Mouse (Mus musculus): ENCODE data around the gene Strn3.
"Not testable (repeated sequence)": the region's sequence is repeated elsewhere in the genome, so short reads cannot be mapped to it uniquely, and the experiment has no call there.

Strn3 gene

DNA sequence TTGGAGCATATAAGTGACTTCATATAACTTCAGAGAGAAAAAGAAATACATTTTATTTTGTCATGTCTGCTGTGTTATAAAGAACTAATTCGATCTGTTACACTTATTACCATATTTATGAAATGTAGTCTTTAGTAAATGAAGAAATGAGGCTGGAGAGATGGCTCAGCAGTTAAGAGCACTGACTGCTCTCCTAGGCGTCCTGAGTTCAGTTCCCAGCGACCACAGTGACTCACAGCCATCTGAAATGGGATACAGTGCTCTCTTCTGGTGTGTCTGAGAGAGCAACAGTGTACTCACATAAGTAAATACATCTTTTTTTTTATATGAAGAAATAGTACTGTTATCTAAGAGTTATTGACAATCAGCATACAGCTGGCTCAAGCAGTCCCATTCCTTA is 1.7 kb upstream of the Strn3 start:
- no peak for DNase-seq (ENCODE audit: low read depth, low spot score)

DNA sequence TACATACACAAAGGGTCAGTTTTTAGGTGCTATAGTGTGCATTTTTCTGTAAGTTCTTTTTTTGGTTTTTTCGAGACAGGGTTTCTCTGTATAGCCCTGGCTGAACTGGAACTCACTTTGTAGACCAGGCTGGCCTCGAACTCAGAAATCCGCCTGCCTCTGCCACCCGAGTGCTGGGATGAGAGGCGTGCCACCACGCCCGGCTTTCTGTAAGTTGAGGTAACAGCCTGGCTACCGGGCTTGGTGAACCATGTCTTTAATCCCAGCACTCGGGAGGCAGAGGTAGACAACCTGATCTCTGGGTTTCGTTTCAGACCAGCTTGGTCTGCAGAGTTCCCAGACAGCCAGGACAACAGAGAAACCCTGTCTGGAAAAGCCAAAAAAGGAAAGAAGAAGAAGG is 1.2 kb upstream of the Strn3 start:
- not testable (repeated sequence) for DNase-seq (ENCODE audit: low read depth, low spot score)

DNA sequence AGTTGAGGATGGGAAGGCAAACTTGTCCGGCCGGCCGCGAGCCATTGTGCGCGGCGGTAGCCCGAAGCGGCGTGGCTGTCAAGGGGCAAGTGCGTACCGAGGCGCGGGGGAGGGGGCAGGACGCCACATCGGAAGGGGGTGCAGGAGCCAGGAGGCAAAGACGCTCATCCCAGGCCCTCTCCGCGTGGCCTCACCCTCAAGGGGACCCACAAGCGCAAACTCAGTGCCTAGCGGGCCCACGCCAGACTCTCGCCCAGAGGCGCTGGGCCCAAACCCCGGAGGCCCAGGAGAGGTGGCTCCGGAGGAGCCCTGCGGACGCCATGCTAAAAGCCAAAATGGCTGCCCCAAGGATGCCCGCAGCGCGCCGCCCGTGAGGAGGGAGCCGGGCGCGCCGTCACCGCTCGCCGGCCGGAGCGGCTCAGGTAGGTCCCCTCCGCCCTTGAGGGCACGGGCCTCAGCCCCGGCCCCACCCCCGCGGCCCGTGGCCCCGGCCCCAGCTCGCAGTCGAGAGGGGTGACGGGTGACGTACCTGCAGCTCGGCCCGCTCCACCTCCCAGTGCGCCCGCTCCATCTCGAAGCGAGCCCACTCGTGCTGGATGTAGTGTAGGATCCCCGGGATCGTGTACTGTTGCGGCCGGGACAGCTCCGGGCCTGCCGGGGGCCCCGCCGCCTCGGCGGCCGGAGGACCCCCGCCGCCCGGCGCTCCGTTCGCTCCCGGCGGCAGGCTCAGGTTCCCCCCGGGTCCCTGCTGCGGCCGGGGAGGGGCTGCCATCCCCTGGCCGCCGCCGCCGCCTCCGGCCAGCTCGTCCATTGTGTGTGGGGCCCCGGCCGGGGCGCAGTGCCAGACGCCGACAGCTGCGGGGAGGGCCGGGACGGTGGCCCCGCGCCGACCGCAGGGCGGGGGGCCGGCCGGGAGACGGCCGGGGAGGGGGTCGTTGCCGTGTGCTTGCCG is 528 bp downstream of the Strn3 start, which contains the start of gene Ap4s1:
Gene Ap4s1, plus strand, starts transcription at position 141 of the 952 bp plus-strand sequence.
- peak; percentile 60 for DNase-seq (ENCODE audit: low read depth, low spot score)

DNA sequence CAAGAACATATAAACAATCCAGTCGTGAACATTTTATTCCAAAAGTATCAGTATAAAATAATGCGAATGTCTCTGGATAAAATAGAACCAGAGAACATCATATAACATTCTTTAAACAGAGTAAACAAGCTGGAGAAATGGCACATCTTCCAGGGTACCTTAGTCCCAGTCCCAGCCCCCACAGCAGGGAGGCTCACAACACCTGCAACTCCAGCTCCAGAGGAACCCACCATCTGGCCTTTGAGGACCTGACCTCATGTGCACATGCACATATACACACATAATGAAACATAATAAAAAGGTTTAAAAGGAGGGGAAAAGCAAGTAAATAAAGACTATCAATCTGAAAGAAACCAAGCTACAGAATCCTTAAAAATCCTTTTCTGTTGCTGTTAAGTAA is 3.2 kb downstream of the Strn3 start:
- no peak for DNase-seq (ENCODE audit: low read depth, low spot score)

DNA sequence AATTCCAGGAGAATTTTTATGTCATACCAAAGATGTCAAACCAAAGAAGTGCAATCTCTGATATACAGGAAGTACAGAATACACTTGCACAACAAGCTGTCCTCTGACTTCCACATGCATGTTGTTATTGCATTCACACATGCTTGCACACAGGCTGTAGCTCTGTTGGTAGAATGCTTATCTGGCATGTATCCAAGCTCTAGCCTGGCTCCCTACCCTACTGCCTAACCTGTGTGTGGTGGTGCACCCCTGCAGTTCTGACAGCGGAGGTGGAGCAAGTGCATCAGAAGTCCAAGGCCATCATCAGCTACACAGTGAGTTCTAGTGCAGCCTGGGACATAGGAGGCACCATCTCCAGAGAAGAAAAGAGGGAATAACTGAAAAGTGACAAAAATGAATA is 12.9 kb downstream of the Strn3 start:
- no peak for DNase-seq (ENCODE audit: low read depth, low spot score)

DNA sequence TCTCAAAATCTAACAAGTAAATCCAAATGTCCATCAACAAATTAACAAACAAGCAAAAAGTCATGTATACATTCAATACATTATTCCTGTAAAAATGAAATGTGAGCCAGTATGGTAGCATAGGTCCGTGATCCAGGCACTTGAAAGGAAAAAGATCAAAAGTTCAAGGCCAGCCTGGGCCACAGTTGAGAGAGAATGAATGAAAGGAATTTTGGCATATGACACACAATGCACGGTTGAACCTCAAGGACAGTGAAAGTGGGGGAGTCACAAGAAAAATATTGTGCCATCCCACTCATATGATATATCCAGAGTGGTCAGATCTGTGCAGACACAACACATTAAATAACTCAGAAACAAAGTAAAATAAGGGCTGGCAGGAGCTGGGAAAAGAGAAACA is 15.3 kb downstream of the Strn3 start:
- DNase-seq (ENCODE audit: low read depth, low spot score): no peak

DNA sequence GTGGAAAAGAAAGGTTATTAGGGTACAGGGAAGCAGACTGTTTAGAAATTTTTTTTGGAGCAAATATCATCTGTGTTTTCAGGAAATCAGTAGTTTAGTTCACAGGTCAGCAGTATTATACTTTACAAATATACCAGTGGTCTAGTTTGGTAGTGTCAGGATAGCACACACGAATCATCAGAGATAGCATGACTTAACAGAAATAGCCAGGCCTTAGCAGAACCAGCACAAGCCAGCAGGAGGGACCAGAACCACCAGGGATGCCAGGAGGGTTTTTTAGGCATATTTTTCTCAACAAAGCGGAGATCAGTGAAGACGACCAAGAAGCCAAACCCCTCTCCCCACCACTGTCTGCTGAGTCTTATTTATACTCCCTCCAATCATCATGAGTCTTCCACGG is 18.4 kb downstream of the Strn3 start:
- no peak for DNase-seq (ENCODE audit: low read depth, low spot score)

DNA sequence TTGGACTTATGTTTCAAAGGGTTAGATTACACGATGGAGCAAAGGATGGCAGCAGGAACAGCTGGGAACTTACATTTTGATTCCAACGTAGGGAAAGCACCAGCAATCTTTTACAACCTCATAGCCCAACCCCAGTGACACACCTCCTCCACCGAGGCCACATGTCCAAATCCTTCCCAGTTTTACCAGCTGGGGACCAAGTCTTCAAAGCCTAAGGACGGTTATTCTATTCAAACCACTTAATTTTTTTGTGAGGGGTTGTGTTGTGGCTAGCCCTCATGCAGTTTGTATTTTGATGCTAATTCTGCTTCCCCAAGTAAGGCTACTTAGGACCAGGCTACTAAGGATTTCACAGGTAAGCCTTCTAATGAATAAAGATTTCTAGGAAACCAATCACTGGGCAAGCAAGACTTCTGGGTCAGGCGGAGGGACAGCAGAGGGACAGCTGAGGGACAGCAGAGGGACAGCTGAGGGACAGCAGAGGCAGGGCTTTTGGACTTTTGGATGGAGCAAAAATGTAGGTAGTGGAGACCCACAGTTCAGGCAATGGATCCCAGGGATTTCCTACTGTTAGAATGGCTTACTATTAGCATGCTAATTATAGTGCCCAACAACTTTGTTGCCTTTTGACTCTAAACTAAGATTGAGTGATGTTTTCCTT is 20.3 kb downstream of the Strn3 start:
- no peak for DNase-seq (ENCODE audit: low read depth, low spot score)

DNA sequence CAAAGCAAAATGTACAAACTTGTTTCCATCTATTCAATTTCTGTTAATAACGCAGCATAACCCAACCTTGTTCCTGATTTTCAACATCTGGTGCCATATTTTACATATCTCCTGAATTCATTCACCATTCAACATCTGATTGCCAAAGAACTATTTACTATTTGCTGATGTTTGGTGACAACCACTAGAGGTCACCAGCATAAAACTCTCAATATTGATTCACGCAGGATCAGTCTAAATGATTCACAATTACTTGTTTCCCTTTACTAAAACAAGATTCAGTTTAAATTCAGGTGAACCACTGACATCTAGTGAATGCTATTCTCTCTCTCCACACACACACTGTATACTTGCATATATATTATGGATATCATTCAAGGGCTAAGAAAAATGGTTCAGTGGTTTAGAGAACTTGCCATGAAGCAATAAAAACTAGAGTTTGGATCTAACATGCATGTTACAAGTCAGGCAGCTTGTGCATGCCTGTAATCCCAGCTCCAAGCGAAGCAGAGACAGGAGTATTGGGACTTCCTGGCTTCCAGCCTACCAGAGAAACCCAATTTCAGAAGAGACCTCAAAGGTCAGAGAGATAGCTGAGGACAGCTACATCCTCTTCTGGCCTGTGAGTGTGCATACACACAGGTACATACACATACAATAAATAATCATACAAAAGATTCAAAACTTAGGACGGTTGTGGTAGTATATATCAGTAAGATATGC is 24.8 kb downstream of the Strn3 start:
- DNase-seq (ENCODE audit: low read depth, low spot score): no peak

DNA sequence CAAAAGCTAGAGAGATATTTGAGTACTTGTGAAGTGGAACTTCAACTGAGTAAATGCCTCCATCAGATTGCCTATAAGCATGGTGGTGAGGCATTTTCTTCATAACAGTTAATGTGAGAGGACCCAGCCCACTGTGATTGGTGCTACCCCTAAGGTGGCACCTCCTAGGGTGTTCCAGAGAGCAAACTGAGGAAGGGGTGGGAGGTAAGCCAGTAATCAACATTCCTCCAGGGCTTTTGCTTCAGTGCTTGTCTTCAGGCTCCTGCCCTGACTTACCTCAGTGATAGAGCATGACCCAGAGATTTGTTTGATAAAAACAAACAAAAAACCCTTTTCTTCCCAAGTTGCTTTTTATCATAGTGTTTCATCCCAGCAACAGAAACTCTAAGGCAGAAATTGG is 27.8 kb downstream of the Strn3 start:
- DNase-seq (ENCODE audit: low read depth, low spot score): no peak

DNA sequence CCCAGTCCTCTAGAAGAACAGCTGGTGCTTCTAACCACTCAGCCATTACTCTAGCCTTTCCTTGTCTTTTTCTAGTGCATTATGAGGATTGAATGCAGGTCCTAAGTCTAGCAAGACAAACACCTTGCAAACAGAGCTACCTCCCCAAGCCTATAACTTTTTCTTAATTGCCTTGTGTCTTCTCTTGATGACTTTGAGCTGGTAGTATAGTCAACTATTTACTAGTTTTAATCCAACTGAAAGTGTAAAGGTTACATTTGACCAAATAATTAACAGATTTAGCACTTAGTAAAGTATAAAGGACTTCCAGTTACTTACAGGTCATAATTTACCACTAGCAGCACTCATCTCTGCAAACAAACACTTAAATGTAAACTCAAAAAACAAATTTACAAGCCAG is 28.7 kb downstream of the Strn3 start:
- DNase-seq (ENCODE audit: low read depth, low spot score): no peak

DNA sequence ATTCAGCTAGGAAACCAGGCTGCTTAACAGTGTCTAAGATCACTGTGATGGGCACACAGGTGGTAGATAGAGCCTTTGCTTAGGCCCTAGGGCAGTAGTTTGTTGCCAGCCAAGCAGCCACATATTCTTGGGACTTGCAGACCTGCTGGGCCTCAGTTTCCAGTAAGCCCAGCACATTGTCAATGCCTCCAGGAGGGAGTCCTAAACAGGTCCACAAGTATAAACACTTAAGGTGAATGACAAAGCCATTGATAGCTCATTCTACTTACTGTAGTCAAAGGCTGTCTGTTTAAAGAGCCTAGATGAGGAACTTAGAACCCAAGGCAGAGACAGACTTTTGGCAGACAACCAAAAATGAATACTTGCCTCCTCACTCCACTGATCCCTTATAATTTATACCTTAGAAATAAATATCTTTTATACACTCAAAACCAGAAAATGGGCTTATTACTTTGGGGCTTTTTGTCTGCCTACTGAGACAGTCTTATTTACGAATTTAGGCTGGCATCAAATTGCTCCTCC is 35.7 kb downstream of the Strn3 start:
- DNase-seq (ENCODE audit: low read depth, low spot score): no peak

DNA sequence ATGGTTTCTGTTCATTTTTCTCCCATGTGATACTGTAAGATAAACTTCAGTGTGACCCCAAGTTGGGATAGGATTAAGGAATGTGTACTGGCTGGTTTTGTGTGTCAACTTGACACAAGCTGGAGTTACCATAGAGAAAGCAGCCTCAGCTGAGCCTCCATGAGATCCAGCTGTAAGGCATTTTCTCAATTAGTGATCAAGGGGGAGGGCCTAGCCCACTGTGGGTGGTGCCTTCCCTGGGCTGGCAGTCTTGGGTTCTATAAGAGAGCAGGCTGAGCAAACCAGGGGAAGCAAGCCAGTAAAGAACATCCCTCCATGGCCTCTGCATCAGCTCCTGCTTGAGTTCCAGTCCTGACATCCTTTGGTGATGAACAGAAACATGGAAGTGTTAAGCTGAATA is 42.3 kb downstream of the Strn3 start:
- DNase-seq (ENCODE audit: low read depth, low spot score): not testable (repeated sequence)

DNA sequence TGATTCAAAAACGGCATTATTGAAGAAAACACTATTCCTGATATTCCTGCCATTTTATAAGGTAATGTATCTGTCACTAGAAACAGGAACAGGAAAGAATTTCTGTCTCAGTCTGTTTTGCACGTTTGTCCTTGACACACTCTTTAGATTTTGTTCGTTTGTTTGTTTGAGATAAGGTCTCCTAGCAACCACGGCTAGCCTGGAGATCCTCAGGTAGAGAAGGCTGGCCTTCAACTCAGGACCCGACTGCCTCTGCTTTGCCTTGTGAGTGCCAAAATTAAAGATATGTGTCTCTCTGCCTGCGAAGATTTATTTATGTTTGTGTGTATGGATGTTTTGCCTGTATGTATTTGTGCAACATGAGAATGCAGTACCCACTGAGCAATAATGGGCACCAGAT is 49.8 kb downstream of the Strn3 start:
- DNase-seq (ENCODE audit: low read depth, low spot score): no peak

DNA sequence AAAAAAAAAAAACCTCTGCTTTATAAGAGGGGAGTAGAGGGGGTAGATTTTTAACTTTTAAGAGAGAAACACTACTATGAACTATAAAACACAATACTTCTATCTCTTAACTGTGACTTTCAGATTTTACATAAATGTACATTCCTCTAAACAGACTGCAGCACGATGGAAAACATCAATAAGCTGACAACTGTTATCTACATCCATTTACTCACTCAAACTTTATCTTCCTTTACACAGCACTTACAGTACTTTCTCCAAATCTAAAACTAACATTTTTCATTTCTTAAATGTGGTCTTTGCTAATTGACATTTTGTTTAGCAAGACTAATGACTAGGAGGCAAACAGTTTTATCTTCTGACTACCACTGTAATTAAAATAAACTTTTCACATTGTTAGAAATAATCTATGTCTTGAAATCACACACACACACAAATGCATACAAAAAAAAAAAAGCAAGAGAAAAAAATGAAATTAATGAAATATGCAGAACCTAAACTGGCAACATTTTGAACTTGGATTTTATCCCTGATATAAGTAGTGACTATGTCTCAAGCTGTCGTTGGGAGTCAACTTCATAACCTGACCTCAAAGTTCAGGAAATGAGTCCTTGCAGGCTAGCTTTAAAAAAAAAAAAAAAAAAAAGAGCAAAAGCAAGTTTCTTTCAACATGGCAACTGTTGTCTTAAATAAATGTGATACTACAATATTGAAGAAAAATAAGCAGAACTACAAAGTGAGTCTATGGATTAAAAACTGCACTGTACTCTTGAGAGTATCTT is 54.8 kb downstream of the Strn3 start:
- no peak for DNase-seq (ENCODE audit: low read depth, low spot score)

DNA sequence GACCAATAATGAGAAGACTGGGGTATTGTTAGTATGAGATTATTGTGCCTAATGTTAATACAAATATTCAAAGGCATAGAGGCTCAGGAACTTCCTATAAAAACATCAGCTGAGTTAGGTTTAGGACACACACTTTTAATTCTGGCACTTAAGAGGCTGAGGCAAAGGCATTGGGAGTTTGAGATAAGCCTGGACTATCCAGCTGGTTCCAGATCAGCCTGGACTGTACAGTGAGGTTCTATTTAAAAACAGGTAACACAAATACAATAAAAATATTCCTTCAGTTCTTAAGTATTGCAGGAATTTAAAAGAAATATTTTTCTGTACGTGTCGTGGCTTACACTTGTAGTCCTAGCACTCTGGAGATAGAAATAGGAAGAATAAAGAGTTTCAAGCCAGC is 55.4 kb downstream of the Strn3 start:
- DNase-seq (ENCODE audit: low read depth, low spot score): no peak

DNA sequence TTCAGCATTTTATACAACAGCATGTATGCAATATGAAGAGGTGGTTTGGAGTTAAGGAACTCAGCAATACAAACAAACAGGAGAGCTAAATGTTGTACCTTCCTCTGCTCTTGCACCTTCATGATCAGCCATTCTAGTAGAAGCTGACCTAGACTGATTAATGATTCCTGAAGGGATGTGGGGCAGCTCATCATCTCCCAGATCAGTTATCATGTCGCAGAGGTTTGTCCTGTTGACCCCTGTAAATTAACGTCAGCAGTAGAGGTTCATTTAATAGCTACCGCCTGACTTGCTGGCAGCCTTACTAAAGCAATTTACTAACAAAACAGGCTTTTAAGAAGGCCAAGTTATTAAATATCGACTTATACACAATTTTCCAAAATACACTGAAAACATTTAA is 58.2 kb downstream of the Strn3 start:
- no peak for DNase-seq (ENCODE audit: low read depth, low spot score)

DNA sequence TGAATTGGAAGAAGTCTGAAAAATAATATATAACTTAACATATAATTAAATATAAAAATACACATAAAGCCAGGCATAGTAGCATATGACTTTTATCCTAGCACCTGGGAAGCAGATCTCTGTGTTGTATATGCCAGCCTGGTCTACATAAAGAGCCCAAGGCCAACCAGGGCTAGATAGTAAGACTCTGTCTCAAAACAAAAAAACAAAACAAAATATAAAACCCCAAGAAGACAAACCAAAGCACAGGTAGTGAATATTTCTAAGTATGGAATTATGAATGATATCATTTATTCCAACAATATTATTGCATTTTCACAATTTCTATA is 68.4 kb downstream of the Strn3 start:
- no peak for DNase-seq (ENCODE audit: low read depth, low spot score)

DNA sequence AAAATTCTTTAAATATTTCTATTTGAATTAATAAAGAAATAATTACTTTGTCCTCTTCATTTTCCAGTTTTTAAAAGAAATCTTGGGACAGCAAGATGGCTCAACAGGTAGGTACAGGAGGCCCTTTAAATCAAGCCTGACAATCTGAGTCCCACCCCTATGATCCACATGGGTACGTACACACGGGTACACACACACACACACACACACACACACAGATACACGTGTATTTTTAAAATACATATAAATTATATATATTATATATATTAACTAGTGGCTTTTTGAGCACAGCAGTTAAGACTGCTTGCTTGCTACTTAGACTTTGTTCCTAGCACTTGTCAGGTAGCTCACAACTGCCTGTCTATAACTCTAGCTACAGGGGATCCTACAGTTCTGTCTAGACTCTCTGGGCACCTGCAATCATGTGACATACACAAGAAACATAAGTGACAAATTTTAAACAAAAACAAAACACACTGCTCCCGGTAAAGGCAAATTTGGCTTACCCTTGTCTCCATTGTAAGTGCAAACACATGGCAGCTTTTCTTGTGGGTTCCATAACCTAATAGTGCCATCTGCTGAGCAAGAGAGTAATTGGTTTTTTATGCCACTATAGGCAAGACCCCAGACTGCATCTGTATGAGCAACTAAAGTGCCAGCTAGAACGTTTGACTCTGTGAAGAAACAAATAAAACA is 68.9 kb downstream of the Strn3 start:
- peak; percentile 18 for DNase-seq (ENCODE audit: low read depth, low spot score)

DNA sequence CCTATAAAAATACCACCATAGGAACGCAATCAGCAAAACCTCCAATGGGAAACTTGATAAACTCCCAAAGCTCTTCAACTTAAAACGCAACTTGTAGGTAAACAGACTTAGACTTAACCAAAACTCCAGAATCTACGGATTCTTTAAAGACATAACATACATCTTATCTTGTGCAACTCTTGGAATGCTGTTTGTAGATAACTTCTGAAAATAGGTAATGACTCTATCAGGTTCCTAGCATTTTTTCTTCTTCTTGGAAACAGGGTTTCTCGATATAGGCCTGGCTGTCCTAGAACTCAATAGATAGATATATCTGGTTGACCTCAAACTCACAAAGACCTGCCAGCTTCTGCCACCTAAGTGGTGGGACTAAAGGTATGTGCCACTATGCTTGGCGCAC is 70.5 kb downstream of the Strn3 start:
- no peak for DNase-seq (ENCODE audit: low read depth, low spot score)

DNA sequence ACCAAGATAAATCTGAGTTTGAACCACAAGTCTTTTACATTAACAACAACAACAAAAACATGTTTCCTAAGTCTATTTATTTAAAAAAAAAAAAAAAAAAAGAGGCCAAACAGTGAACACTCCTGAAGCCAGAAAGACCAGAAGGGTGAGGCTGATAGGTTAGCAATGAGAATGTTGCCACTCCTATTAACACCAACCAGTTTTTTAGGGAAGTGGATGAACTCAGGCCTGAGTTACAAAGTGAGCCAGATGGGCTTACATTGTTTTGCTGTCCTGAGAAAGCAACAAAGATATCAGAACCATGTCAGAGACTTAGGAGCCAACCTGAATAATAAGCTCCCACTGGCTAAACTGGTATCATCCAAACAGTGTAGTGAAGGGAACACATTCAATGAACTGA is 71.1 kb downstream of the Strn3 start:
- no peak for DNase-seq (ENCODE audit: low read depth, low spot score)
